Mouse (Mus musculus) embryo, embryonic 9.5 days (tissue): ENCODE measurements around the gene Anxa8.

Experiments
- DNase-seq: peaks from one replicate; pipeline ENCODE4 v3.0.0-alpha.2; 2017; ENCODE audit errors: extremely low spot score

The Anxa8 gene

DNA sequence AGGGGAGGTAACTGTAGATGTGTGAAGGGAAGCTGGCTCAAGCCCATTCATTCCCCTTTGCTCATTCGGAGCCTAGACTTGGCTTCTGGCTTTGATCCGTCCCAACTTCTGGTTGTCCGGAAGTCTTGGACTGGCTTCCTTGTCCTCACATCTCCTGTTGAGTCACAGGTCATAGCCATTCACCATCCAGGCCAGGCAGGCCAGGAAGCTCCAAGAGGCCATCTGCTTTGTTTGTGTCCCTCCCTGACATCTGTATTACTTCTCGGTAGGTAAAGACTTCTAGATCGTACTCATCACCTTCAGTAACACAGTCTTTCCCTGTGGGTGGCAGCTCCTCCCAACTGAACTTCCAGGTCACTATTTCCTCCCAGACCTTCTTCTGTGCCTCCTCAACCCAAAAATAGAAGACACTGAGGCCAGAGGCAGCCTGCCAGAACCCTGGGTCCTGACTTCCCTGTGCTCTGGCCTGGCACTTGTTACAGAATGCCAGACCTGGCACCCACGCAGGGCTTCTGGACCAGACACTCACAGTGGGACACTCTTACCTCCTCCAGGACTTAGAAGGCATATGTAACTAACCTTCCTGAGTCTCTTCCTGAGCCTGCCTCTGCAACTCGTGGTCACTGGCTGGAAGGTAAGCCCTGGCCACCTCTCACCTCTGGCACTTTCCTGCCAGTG, 33.4 kb downstream of the Anxa8 start:
- DNase-seq: no peak

DNA sequence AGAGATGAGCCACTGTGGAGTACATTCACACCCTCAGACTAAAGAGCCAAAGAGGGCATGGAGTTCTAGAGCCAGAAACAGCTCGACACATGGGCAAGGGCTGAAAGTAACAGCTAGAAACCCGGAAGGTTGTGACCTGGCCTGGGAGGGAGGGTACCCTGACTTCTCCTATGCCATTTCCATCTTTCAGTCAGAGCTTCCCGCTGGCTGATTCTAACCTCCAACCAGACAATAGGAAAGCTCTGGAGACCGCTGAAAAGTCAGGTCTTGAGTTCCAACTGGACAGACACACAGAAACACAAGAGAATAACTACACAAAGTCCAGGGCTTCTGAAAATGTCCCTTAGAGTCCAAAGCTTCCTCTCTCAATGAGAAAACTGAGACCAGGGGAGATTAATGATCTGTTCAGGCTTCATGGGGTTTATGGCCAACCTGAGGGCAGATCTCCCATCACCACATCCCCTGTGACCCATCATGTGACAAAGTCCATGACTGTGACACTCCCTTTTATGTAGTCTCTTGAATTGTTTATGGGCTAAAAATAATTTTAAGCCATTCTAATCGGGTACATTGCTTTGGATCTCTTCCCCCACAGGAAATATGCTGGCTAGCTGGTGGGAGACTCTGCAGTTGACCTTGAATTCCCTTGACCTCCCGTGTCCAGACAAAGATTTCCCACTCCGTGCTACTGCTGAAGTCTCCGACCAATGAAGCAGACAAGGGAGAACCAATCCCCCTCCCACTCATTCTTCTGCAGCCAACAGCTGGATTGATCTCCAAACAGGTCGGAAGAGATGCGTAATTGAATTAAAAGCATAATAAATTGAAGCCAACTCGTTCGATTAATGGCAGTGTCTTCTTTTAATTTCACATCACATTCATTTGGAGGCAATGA, 34.5 kb downstream of the Anxa8 start:
- DNase-seq: no peak

DNA sequence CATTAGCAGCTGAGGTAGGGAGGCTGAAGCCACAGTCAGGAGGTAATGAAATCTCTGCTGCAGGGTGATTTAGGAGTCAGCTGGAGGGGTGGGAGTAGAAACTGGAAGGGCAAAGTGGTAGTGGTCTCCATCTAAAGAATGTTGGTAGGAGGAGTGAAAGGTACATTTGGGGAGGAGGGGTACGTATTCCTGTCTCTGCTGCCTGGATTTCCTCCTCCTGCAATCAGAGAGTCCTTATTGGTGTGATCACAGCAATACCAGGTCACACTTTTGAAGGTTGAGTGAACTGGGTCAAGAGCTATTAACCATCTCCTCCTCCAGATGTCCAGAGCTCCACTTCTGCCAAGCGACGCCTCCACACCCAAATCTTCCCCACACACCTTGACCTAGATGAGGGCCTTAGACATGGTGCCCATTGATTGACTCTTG, 35.2 kb downstream of the Anxa8 start:
- no peak for DNase-seq

DNA sequence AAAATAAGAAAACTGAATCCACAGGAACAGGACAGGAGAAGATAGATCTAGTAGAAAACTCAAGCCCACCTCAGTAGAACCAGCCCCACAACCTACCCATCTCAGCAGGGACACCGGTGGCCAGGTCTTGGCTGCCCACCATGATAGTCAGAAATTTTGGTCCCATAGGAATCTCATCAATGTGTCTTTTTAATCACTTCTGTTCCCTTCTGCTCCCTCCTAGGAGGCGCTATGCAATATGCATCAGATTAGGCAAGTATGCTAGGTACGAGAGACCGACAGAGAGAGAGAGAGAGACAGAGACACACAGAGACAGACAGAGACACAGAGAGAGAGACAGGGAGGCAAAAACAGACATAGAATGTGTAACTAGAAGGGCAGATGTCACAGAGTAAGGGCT, 35.9 kb downstream of the Anxa8 start:
- no peak for DNase-seq

DNA sequence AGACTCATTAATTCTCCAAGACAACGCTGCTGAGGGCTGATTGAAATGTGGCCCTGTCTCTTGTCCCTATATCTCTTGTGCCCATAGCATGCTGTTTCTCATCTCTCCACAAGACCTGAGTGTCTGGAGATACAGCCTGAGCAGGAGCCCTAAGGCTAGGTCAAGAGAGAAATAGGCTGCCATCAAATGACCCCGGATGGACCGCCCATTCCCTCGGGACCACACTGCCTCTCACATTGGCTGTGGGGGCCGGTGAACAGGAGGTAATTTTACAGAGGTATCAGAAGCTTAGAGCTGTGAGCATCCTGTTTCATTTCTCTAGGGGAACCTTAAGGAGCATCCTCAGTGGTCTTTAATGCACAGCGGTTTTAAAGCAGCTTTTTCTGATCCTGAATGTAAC, 45.4 kb downstream of the Anxa8 start:
- no peak for DNase-seq

DNA sequence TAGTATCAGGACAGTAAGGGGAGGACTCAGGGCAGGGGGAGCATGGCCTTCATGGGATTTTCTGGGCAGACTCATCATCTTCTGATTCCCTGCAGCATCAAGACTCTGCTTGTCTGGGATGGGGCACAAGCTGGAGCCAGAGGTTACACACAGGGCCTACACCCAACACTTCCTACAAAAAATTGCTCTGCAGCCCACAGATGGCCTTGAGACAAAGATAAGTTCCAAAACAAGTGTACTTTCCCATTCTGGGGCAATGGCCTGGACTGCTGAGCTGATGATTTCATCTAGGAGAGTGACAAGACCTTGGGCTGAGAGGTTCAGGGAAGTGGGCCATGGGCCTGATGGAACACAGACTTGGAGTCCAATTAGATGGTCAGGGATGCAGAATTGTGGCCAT, 49.6 kb downstream of the Anxa8 start:
- DNase-seq: no peak

DNA sequence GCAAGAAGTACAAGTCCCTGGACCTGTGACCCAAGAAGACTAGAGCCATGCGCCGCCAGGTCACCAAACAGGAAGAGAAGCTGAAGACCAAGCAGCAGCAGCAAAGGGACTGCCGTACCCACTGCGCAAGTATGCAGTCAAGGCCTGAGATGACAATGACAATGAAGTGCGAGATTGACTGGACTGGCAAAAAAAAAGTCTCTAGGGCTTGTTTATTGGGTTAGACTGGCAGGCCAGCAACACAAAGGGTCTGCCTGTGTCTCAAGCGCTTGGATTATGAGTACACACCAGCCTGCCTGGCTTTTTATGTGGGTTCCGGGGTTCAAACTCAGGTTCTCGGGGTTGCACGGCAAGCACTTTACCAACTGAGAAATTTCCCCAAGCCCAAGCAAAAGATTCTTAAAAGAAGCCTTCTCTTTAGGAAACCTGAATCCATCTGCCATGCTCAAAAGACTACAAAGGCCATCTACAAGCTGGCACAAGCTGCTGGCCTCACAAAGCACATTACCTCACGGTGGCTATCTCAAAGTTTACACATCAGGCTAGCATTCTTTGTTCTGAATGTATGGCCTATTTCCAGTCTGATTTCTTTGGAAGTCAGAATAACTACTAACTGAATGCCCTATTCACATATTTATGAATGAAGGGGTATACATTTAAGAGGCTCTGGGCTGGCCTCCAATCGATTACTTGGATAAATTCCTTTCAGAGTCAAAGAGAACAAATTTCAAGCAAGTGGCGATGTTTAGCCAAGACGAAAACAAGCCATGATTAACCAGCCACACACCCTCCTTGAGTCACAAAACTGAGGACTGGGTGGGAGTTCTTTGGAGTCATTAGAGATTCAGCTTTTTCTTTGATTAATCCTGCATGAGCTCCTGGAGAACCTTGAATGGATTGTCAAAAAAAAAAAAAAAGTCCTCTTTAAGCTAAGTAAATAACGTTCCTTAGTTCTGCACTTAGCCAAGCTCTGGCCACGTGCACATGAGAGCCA, 54.2 kb downstream of the Anxa8 start:
- no peak for DNase-seq

DNA sequence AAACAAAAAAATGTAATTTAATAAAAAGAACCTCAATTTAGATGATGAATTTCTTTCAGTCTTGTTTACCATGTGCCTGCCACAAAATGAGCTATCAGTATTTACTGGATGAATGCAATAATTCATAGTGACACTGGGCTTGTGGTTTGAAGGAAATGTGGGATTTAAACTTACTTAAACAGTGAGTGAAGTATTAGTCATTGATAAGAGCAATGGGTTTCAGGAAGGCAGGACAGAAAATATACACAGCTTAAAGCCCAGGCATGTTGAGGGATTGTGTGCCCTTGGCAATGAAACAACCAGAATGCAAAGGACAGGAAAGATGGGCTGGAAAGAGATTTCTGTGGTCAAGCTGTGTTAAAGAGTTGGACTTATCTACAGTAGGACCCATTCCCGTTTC, 56.5 kb downstream of the Anxa8 start:
- DNase-seq: no peak

DNA sequence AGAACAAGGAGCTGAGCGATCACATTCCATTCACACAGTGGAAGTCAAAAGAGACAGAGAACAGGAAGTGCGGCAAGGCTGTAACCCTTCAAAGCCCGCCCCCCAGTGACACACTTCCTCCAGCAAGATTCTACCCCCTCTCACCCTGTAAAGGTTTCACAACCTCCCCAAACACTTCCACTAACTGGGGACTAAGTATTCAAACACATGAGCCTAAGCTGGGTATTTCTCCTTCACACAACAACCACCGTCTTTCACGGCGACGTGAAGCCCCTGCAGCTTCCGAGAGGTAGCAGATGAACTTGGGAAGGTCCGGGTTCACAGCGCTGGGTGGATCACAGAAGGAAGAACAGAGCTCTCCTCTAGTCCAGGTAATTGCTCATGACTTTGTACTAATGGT, 57.1 kb downstream of the Anxa8 start:
- no peak for DNase-seq
